Mouse (Mus musculus): ENCODE measurements at regions not wholly inside any gene's neighbourhood (a gene's known extent, or its start where the extent isn't known, plus 50 kb on each side); places are given as distances from the start of the nearest gene placed in this dataset.

- TF ChIP-seq GATA1 (IDR thresholded peaks at IDR 0.05; ENCODE audit: borderline replicate concordance, low read length) (no peak), FLI1 (IDR thresholded peaks at IDR 0.05; ENCODE audit: low read length) (no peak)
These were observed 358.1 kb downstream of the Sec23a start for GRCm38 (mm10) chr12:58653751-58654150.
